Mouse (Mus musculus) megakaryocyte, embryonic 14.5 days (primary cell): ENCODE data around the gene Inpp5a.

Experiments
- FLI1 ChIP-seq: IDR thresholded peaks from 2 replicates; pipeline ENCODE4 v1.6.1; 2012; ENCODE audit warnings: low read length, inconsistent platforms, mixed read lengths
- GATA1 ChIP-seq: IDR thresholded peaks from 3 replicates; pipeline ENCODE4 v1.6.1; 2012; ENCODE audit warnings: mixed read lengths, low read length, inconsistent platforms, borderline replicate concordance

GRCm38 (mm10) chr7:139582595-139582994, 193.7 kb downstream of the Inpp5a start, which contains the start of gene Nkx6-2:
- TF ChIP-seq GATA1: no peak
- TF ChIP-seq FLI1: no peak
